Mouse (Mus musculus) kidney, adult 2 months (tissue): ENCODE data around the gene A730071L15Rik. TPM values are rescaled to one million over a fixed set of nuclear protein-coding genes. Genes with fewer than 3 reads are reported as not detected.

Source experiments
- DNase-seq: peaks from one replicate; pipeline ENCODE4 v3.0.0; 2021
- H3K27ac ChIP-seq: fragments of 200-500 bp; 2 replicates; pipeline ENCODE4 v1.5.1; 2012; ENCODE audit warnings: low read depth, low read length, control low read depth, inconsistent platforms; ENCODE audit not compliant: insufficient read depth
- H3K27me3 ChIP-seq: fragments of 200-500 bp; replicated peaks from 2 replicates; pipeline ENCODE4 v1.6.1; 2012; ENCODE audit warnings: mild to moderate bottlenecking, moderate library complexity, low read length, inconsistent platforms; ENCODE audit not compliant: control insufficient read depth, insufficient read depth
- H3K36me3 ChIP-seq: fragments of 200-500 bp; 2 replicates; pipeline ENCODE4 v1.6.1; 2012; ENCODE audit warnings: mild to moderate bottlenecking, moderate library complexity, low read length, inconsistent platforms; ENCODE audit not compliant: control insufficient read depth, insufficient read depth
- H3K4me1 ChIP-seq: fragments of 200-500 bp; 2 replicates; pipeline ENCODE4 v1.6.1; 2011; ENCODE audit warnings: low read length; ENCODE audit not compliant: control insufficient read depth, insufficient read depth
- H3K4me3 ChIP-seq: fragments of 200-500 bp; 2 replicates; pipeline ENCODE4 v1.5.1; 2011; ENCODE audit warnings: mild to moderate bottlenecking, low read depth, low read length, control low read depth; ENCODE audit not compliant: insufficient read depth
- CTCF ChIP-seq: fragments of 200-500 bp; conservative IDR thresholded peaks from 2 replicates; pipeline ENCODE4 v1.5.1; 2011; ENCODE audit warnings: low read depth, mild to moderate bottlenecking, control low read depth, low read length, moderate library complexity, mixed read lengths; ENCODE audit not compliant: insufficient read depth, insufficient read length
- POLR2A ChIP-seq: fragments of 200-500 bp; IDR thresholded peaks from one replicate; pipeline ENCODE4 v1.6.1; 2011; ENCODE audit warnings: low read depth, low read length, control low read depth
- WGBS: fragments of 180-500 bp; shearing (Covaris S2); methylation state at CpG from one replicate; pipeline ENCODE4 v1.1.7; 2018; 5-methylcytosine and 5-hydroxymethylcytosine counted together
- polyA plus RNA-seq: library from polyadenylated mRNA; depleted of rRNA; stranded (reverse); fragments of >200 nt; gene quantifications from 2 replicates; pipeline ENCODE4 v1.2.3, GENCODE M21; 2012

The A730071L15Rik gene
- polyA plus RNA-seq, 1 experiment, result 0.20 TPM

GRCm38 (mm10) chr11:6160663-6161271 lies 39.1 kb upstream of the A730071L15Rik start:
- Histone ChIP-seq H3K27ac (no peak overlapping the region), H3K27me3 (no peaks in the 10 kb centered on the region), H3K4me3 (no peak overlapping the region), H3K4me1 (peaks cover 5% of the 10 kb centered on the region), H3K36me3 (no peaks in the 10 kb centered on the region)
- TF ChIP-seq CTCF (no peak), POLR2A (no peak)
- WGBS, result 71% methylated on average over 3 of the region's 3 CpGs
- no peak for DNase-seq

GRCm38 (mm10) chr11:6161549-6161948 lies 38.3 kb upstream of the A730071L15Rik start:
- no peak overlapping the region for H3K27ac ChIP-seq
- DNase-seq, result no peak
- no peaks in the 10 kb centered on the region for H3K36me3 ChIP-seq
- no peak overlapping the region for H3K4me3 ChIP-seq
- TF ChIP-seq CTCF (no peak), POLR2A (no peak)
- H3K4me1 ChIP-seq, result peaks cover 5% of the 10 kb centered on the region
- H3K27me3 ChIP-seq, result no peaks in the 10 kb centered on the region

GRCm38 (mm10) chr11:6163062-6163461 lies 36.8 kb upstream of the A730071L15Rik start:
- 96% methylated on average over 3 of the region's 3 CpGs for WGBS
- H3K27ac ChIP-seq, result no peak overlapping the region
- DNase-seq, result no peak
- H3K4me1 ChIP-seq, result peaks cover 5% of the 10 kb centered on the region
- TF ChIP-seq CTCF (no peak), POLR2A (no peak)
- no peak overlapping the region for H3K4me3 ChIP-seq
- no peaks in the 10 kb centered on the region for H3K27me3 ChIP-seq
- no peaks in the 10 kb centered on the region for H3K36me3 ChIP-seq

- H3K4me1 ChIP-seq, result peaks cover 5% of the 10 kb centered on the region
- H3K27ac ChIP-seq, result no peak overlapping the region
- H3K36me3 ChIP-seq, result no peaks in the 10 kb centered on the region
- DNase-seq, result no peak
- TF ChIP-seq POLR2A (no peak), CTCF (no peak)
- no peak overlapping the region for H3K4me3 ChIP-seq
- H3K27me3 ChIP-seq, result no peaks in the 10 kb centered on the region
- WGBS, result 88% methylated on average over 12 of the region's 12 CpGs
Observed at GRCm38 (mm10) chr11:6163706-6164105, 36.1 kb upstream of the A730071L15Rik start.

GRCm38 (mm10) chr11:6164781-6165180 lies 35.0 kb upstream of the A730071L15Rik start:
- no peak for TF ChIP-seq POLR2A
- no peak for TF ChIP-seq CTCF
- Histone ChIP-seq H3K27me3 (no peaks in the 10 kb centered on the region), H3K4me3 (no peak overlapping the region), H3K36me3 (no peaks in the 10 kb centered on the region), H3K4me1 (peaks cover 5% of the 10 kb centered on the region), H3K27ac (no peak overlapping the region)
- DNase-seq, result no peak
- 97% methylated on average over 7 of the region's 7 CpGs for WGBS

- no peak overlapping the region for H3K4me3 ChIP-seq
- no peaks in the 10 kb centered on the region for H3K27me3 ChIP-seq
- WGBS, result 92% methylated on average over 7 of the region's 7 CpGs
- no peaks in the 10 kb centered on the region for H3K36me3 ChIP-seq
- no peak for TF ChIP-seq CTCF
- TF ChIP-seq POLR2A, result no peak
- no peak overlapping the region for H3K27ac ChIP-seq
- no peak for DNase-seq
- H3K4me1 ChIP-seq, result peaks cover 2% of the 10 kb centered on the region
Observed at GRCm38 (mm10) chr11:6165391-6166081, 34.3 kb upstream of the A730071L15Rik start.

- Histone ChIP-seq H3K27me3 (no peaks in the 10 kb centered on the region), H3K4me1 (peaks cover 2% of the 10 kb centered on the region; the same call in 1 of the 2 replicates), H3K36me3 (no peaks in the 10 kb centered on the region), H3K4me3 (no peak overlapping the region), H3K27ac (no peak overlapping the region)
- WGBS, result 90% methylated on average over 12 of the region's 12 CpGs
- no peak for DNase-seq
- TF ChIP-seq CTCF (no peak), POLR2A (no peak)
Observed at GRCm38 (mm10) chr11:6166351-6166750, 33.5 kb upstream of the A730071L15Rik start.
